Mouse (Mus musculus) gastrocnemius, postnatal 14 days (tissue): ENCODE results near the gene Eif4g3. TPM values are rescaled to one million over a fixed set of nuclear protein-coding genes. Genes with fewer than 3 reads are reported as not detected.

ENCODE experiments used
- DNase-seq: peaks from one replicate; pipeline ENCODE4 v3.0.0; 2021; ENCODE audit warnings: mixed read lengths
- intact Hi-C: fragments of 180-260 bp; cut with DNase I; formaldehyde crosslinking; loops from one replicate; pipeline ENCODE4 v1.15.1; 2025; ENCODE audit warnings: low total_unique reads
- total RNA-seq, 2 experiments: library from RNA; stranded (reverse); gene quantifications; 2 replicates each; pipeline ENCODE4 v1.2.3; 2021

Eif4g3 gene
- total RNA-seq, 2 experiments from 2014 or later, result 95.2 to 98.9 TPM

- DNase-seq, result no peak
- intact Hi-C loops, result no loop called here
Observed at GRCm38 (mm10) chr4:138124046-138124445, 131.2 kb downstream of the Eif4g3 start.

DNA sequence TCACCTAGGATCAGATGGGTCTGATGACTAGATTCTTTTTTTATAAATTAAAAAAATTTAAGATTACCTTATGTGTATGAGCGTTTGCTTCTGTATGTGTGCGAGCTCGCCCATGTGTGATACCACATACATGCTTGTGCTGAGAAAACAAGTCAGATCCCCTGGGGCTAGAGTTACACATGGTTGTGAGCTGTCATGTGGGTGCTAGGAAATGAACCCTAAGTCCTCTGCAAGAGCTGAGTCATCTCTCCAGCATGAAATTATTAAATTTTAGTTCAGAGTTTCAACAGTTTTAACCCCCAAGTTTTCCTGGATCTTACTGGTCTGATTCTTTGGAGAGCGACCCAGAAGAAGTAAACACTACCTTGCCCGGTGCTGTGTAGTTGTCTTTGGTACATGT, 134.5 kb downstream of the Eif4g3 start:
- no peak for DNase-seq
- intact Hi-C loops, result no loop called here

DNA sequence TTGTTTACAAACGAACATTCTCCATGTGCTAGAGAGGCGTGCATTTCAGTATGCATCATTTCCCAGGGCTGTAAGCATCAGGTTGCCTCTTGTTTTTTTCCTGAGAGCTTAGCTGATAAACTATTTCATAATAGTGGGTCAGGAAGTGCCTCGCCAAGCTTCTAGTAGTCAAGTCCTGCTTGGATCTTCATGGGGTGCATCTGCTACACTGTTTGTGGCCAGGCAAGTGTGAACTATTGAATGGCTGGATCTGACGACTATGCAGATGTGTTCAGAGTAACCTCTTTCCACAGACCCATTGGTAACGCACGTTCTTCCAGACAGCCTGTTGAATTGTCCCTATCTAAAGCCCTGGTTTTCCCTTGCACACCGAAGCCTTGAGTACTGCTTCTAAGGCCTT, 135.0 kb downstream of the Eif4g3 start:
- intact Hi-C loops, result no loop called here
- DNase-seq, result no peak

- no peak for DNase-seq
- intact Hi-C loops, result no loop called here
Observed at GRCm38 (mm10) chr4:138130149-138130548, 137.3 kb downstream of the Eif4g3 start.

DNA sequence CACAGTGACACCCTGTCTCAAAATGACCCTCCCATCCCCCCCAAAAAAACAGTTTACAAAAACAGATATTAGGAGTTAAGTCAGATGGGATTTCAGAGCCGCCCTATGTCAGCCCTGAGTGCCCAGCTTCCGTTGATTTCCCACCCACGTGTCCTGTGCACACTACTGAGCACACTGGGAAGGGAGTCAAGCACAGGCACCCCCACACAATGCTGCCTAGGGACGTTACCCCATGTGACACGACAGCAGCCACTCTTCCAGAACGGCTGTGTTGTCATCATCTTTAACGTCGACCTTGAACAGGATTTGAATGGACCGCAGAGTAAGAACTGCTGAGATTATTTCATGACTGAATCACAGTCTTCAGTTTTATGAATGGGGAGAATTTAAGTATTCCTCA, 138.4 kb downstream of the Eif4g3 start:
- DNase-seq, result no peak
- intact Hi-C loops, result no loop called here

DNA sequence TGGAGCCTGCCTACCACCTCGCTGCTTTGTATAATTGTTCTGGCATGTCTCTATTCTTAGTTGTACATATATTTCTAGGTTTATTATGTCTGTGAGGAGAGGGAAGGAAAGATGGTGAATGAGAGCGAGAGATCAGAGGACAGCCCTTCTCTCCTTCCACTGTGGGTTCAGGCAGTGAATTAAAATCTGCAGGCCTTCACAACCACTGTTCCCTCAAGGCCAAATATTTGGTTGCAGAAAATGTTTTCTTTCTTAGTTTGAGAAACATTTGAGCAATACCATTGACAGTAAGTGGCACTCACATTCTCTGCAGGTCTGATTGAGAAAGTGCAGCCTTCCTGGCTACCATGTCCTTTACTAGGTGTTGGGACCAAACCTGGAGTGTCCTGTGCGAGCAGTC, 138.9 kb downstream of the Eif4g3 start:
- intact Hi-C loops, result no loop called here
- DNase-seq, result no peak

- no peak for DNase-seq
- intact Hi-C loops, result no loop called here
Observed at GRCm38 (mm10) chr4:138133360-138133759, 140.5 kb downstream of the Eif4g3 start.

- DNase-seq, result no peak
- intact Hi-C loops, result no loop called here
Observed at GRCm38 (mm10) chr4:138137336-138137735, 144.5 kb downstream of the Eif4g3 start.

- no peak for DNase-seq
- intact Hi-C loops, result no loop called here
Observed at GRCm38 (mm10) chr4:138137804-138138203, 145.0 kb downstream of the Eif4g3 start.

DNA sequence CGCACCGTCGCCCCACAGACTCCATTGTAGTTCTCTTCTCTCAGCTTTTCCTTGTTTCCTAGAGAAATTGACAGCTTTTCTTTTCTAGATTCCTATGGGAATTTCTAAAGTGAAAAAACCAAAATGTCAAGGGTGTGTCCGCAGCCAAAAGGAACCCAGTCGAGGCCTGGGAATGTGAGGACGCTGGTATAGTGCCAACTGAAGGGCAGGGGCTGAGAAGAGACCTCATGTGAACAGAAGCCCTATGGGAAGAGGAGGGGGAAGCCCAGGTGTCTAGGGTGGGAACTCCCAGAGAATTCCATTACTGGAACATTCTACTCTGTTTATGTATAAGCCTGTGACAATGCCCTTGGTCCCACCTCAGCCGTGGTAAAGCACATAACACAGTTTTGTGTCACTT, 145.4 kb downstream of the Eif4g3 start:
- DNase-seq, result no peak
- intact Hi-C loops, result no loop called here

GRCm38 (mm10) chr4:138141358-138141757, 148.5 kb downstream of the Eif4g3 start:
- no peak for DNase-seq
- intact Hi-C loops, result no loop called here

- DNase-seq, result no peak
- intact Hi-C loops, result no loop called here
Observed at GRCm38 (mm10) chr4:138147176-138147575, 154.4 kb downstream of the Eif4g3 start.

DNA sequence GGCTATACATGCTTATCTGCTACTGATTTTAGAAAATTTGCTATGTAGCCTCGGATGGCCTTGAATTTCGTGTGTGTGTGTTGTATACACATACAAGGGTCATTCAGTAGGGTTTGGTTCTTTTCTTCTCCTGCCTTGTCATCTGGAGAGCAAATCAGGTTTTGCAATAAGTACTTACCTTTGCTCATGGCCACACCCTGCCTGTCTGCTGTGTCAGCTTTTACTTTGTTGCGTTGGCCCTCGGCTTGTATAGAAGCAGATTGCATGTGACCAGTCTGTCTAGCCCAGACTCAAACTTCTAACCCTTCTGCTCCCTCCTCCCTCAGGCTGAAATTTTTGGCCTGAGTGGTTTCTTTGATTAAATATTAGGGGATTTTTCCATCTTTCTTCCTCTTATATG, 157.2 kb downstream of the Eif4g3 start:
- intact Hi-C loops, result no loop called here
- no peak for DNase-seq

DNA sequence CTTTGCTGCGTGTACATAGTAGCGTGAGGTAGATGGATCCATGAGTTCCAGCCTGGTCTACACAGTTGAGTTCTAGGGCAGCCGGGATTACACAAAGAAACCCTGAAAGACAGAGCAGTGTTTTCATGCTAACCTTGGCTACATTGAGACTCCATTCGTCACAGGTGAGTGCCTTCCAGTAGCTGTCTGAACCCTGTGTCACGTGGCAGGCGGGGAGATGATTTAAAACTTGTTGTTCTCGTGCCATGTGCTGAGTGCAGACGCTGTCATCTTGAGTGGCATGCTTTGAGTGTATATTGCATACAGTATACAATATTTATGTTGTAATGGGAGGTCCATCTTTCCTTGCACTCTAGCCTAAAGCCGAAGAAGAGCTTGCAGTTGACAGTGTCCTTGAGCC, 158.4 kb downstream of the Eif4g3 start:
- no peak for DNase-seq
- intact Hi-C loops, result no loop called here

GRCm38 (mm10) chr4:138153980-138154379, 161.2 kb downstream of the Eif4g3 start:
- DNase-seq, result no peak
- intact Hi-C loops, result no loop called here

- DNase-seq, result no peak
- intact Hi-C loops, result loop anchor here (10.0 kb wide), 1 partner anchor 196 kb away; no protein-coding TSS in a partner anchor
Observed at GRCm38 (mm10) chr4:138160918-138161317, 168.1 kb downstream of the Eif4g3 start.

- intact Hi-C loops, result loop anchor here (10.0 kb wide), 1 partner anchor 197 kb away; no protein-coding TSS in a partner anchor
- DNase-seq, result no peak
Observed at GRCm38 (mm10) chr4:138161550-138161949, 168.7 kb downstream of the Eif4g3 start.

DNA sequence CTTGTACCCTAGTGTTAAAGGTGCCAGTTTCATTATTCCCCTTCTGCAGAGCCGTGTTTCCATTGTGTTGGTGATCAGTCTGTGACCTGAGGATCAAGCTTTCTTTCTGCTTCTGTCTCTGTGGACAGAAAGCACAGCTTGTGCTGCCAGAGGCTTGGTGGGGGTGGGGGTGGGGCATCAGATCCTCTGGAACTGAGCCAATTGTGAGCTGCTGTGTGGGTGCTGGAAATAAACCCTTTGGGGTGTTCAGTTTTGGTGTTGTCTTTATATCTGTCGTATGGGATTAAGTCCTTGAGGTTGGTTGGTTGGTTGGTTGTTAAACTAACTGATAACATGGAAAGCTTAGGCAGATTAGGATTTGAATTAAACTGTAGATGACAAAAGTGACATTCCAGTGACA, 171.0 kb downstream of the Eif4g3 start:
- no peak for DNase-seq

DNA sequence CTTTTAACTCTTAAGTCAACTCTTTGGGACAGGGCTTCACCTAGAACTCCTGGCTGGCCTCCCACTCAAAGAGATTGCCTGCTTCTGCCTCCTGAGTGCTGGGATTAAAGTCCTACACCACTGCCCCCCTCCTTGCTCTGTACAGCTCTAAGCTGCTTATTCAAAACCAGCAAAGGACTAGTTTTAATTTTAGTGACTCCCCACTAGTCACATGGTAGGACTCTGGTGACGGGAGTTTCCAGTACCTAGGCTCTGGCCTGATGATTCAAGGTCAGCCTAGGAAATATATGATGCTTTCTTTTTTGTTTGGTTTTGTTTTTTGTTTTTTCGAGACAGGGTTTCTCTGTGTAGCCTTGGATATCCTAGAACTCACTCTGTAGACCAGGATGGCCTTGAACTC, 172.0 kb downstream of the Eif4g3 start:
- intact Hi-C loops, result loop anchor here (10.0 kb wide), 1 partner anchor 200 kb away; no protein-coding TSS in a partner anchor
- DNase-seq, result no peak

More for the DNA sequence above, 171.0 kb downstream of the Eif4g3 start:
- intact Hi-C loops, result loop anchor here (10.0 kb wide), 1 partner anchor 199 kb away; no protein-coding TSS in a partner anchor

DNA sequence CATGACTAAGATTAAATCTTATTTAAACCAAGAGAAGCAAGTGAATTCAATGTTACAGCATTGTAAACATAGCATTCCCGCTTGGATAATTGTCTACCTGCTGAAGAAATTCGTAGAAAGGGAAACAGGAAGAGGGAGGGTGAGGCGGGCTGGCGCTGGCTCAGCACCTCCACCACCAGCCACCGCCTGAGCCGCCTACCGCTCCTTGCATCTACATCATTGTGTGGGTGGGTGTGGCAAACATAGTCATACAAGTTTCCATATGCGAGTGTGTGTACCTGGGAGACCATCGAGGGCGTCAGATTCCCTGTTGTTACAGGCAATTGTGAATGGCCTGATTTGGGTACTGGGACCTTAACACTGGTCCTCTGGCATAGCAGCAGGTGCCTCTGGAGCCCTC, 173.7 kb downstream of the Eif4g3 start:
- DNase-seq, result no peak
- intact Hi-C loops, result loop anchor here (10.0 kb wide), 1 partner anchor 202 kb away; no protein-coding TSS in a partner anchor

DNA sequence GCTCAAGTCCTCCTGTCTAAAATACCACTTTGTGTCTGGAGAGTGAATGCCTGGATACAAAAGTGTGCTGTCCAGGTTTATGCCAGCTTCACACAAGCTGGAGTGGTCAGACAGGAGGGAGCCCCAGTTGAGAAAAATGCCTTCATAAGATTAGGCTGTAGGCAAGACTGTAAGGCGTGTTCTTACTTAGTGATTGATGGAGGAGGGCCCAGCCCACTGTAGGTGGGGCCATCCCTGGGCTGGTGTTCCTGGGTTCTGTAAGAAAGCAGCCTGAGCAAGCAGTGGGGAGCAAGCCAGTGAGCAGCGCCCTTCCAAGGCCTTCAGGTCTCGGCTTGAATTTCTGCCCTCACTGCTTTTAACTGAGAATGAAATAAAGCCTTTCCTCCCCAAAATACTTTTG, 175.3 kb downstream of the Eif4g3 start:
- DNase-seq, result no peak
- intact Hi-C loops, result loop anchor here (10.0 kb wide), 1 partner anchor 203 kb away; no protein-coding TSS in a partner anchor

DNA sequence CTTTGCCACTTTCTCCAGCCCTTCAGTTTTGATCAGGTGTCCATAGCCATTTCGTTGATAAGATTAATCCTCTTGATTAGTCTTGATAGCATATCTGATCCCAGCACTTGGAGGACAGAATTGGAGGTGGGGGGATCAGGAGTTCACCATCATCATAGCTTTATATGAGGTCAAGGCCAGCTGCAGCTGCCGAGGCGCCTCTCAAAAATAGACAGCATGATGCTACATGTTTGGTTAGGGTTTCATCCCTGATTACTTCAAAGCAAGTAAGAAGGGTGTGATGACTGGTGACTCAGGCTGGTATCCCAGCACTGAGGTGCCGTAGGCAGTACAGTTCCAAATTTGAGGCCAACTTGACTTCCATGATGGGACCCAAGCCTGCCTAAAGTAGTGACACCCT, 176.6 kb downstream of the Eif4g3 start:
- intact Hi-C loops, result loop anchor here (10.0 kb wide), 1 partner anchor 205 kb away; no protein-coding TSS in a partner anchor

More for the DNA sequence above, 176.6 kb downstream of the Eif4g3 start:
- DNase-seq, result no peak
